Mouse (Mus musculus) adrenal gland, postnatal 0 days (tissue): ENCODE data around the gene Nceh1. TPM values are rescaled to one million over a fixed set of nuclear protein-coding genes. Genes with fewer than 3 reads are reported as not detected.

Experiments
- polyA plus RNA-seq: library from polyadenylated mRNA; unstranded; fragments of >200 nt; fragmentation: Nextera tagmentation; extraction: Ambion mirVana; gene quantifications from 2 replicates; pipeline ENCODE4 v1.2.1, GENCODE M21; 2015

The Nceh1 gene
- polyA plus RNA-seq: 63.1 and 153 TPM in 2 replicates

DNA sequence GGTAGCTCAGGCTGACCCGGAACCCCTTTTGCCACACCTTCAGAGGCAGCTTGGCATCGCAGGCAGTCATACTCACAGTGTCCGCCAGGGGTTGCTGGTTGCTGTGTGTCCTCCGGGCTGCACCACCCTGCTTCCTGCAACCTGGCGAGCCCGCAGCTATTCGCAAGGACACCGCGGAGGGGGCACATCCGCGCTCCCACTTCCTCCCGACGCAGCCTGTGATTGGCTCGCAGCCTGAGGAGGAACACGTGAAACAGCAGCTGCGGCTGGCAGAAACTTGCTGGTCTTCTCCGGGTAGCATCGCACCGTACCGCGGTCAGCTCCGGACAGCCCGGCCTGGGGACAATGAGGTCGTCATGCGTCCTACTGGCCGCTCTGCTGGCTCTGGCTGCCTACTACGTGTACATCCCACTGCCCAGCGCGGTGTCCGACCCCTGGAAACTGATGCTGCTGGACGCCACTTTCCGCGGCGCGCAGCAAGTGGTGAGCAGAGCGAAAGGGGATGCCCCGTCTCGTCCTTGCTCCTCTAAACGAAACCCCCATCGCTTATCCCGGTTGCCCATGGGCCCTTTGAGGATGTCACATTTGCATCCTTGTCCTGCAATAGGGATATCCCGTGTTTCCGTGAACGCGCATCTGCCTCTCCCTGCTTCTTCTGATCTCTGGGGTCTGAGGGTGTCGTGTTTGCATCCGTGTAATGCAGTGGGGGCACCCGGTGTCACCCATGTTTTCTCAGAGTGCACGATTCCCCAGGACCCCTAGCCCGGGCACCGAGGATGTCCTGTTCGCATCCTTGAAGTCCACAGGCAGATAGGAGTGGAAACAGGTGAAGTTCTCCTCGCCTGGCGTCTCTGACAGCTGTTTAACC lies at the start of gene Nceh1:
Gene Nceh1 (plus strand): TSS at position 233 of the 868 bp plus-strand sequence.

DNA sequence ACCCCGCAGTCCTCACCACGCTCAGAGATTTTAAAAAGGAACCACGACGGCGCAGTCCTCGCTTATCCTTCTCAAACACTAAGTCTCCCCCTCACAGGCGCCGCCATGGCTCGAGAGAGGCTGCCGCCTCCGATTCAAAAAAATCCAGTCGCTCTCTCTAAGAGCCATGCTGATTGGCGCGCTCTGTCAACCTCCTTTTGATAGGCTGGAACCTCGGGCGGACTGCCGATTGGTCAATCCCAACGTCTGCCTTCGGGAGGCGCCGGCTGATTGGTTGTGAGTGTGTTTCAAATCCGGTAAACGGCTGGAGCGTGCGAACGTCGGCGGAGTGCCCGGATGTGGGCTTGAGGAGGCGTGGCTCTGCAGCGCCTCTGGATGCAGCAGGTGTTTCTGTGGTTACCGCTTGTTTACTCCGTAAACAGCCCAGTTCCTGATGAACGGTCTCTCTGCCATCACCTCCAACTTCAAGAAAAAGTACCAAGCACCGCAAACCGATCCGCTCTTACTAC lies 29.0 kb upstream of the Nceh1 start, which contains the start of gene Ect2:
Gene Ect2 (minus strand): TSS at position 178 of the 509 bp plus-strand sequence.

DNA sequence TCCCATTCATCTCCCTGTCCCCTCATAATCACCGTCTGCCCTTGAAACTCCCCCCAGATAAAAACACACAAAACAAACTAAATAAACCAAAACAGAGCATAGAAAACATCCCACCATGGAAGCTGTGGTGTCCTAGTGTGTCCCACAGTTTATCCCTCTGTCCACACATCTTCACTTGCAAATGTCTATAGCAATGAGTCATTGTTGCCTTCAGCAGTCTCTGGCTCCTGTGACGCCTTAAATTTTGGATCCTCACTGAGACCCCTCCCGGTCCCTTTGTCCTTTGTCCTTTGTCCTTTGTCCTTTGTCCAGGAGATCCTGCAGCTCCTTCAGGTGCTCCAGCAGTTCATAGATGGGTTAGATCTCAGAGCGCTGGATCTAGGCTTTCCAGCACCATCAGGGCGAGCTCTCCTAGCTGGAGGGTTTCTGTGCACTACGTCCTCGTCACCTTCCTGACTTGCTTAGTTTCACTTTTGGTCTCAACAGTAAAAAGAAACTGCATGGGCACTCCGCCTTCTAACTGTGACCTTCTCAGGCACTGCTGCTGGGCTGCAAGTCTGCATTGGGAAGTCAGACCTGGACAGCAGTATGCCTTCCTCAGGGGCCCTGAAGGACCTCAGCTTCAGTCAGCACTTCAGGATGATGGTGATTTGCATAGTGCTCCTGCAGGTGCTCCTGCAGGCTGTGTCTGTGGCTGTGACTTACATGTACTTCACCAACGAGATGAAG lies 134.0 kb downstream of the Nceh1 start, which contains the start of gene Tnfsf10:
Gene Tnfsf10 (plus strand): TSS at position 470 of the 729 bp plus-strand sequence.

Other genes with a start within 250 kb of the Nceh1 start
- 9.6 and 10.5 TPM in 2 replicates for gene Ect2, start 29.1 kb upstream of the Nceh1 start, polyA plus RNA-seq
- 1.6 and 2.0 TPM in 2 replicates for gene Tnfsf10, start 134.1 kb downstream of the Nceh1 start, polyA plus RNA-seq
- 0.05 TPM in 1 of 2 replicates, not detected in the other for gene Ghsr, start 188.4 kb downstream of the Nceh1 start, polyA plus RNA-seq